In genomic region chr11:3912100-3912874, GRCm38 (mm10) we compare ENCODE assay signal across 9 mouse cellular contexts. TPM values are rescaled to one million over a fixed set of nuclear protein-coding genes. Genes with fewer than 3 reads are reported as not detected.
DNase-seq lines count a peak whose midpoint lies in the region; ATAC-seq lines count a peak whose summit lies in the region.
"Had no signal": no experiment of that assay in that cellular context is flagged by ENCODE, and none has a peak within 500 bp of the region (broad histone marks: within the 10 kb centered on the region; RNA-seq: fewer than 3 reads in every experiment).

No protein-coding gene starts in this region.

- H3K36me3 ChIP-seq in kidney, embryonic 16.5 days (ENCODE audit: insufficient read depth, low read length), result no peaks in the 10 kb centered on the region
- peaks cover 4% of the 10 kb centered on the region for H3K36me3 ChIP-seq in forebrain, embryonic 13.5 days (ENCODE audit: poor library complexity, severe bottlenecking)
- no peaks in the 10 kb centered on the region for H3K36me3 ChIP-seq in midbrain, embryonic 12.5 days

- H3K9ac ChIP-seq in kidney, embryonic 16.5 days (replicated peaks; ENCODE audit: low read length), result peak overlapping the region; percentile 71
- H3K9ac ChIP-seq in forebrain, embryonic 13.5 days, result peak overlapping the region; percentile 73
- peak overlapping the region; percentile 73 for H3K9ac ChIP-seq in midbrain, embryonic 12.5 days (replicated peaks)

- no peaks in the 10 kb centered on the region for H3K9me3 ChIP-seq in kidney, embryonic 16.5 days (ENCODE audit: low read length)
- H3K9me3 ChIP-seq in forebrain, embryonic 13.5 days (replicated peaks), result no peaks in the 10 kb centered on the region
- no peaks in the 10 kb centered on the region for H3K9me3 ChIP-seq in midbrain, embryonic 12.5 days

- H3K27me3 ChIP-seq in kidney, embryonic 16.5 days (ENCODE audit: insufficient read depth, low read length), result no peaks in the 10 kb centered on the region; the same call in 1 of the 2 replicates
- no peaks in the 10 kb centered on the region; the same call in 1 of the 2 replicates for H3K27me3 ChIP-seq in forebrain, embryonic 13.5 days
- peaks cover 19% of the 10 kb centered on the region for H3K27me3 ChIP-seq in midbrain, embryonic 12.5 days

- H3K27ac ChIP-seq in kidney, embryonic 16.5 days (ENCODE audit: low read length), result no peak overlapping the region
- H3K27ac ChIP-seq in forebrain, embryonic 13.5 days, result peak overlapping the region; percentile 7; the same call in 1 of the 2 replicates
- H3K27ac ChIP-seq in midbrain, embryonic 12.5 days (replicated peaks), result no peak overlapping the region

- DNase-seq in kidney, postnatal 14 days, result no peak
- peak; percentile 60 for DNase-seq in adrenal gland, postnatal 25 days
- DNase-seq in layer of hippocampus, postnatal 10 days (ENCODE audit: low spot score in 2 of 2), result peak; percentile 36 to 65

- peak overlapping the region; percentile 60 for H3K4me3 ChIP-seq in kidney, embryonic 16.5 days (ENCODE audit: low read length)
- peak overlapping the region; percentile 65 for H3K4me3 ChIP-seq in forebrain, embryonic 13.5 days
- H3K4me3 ChIP-seq in midbrain, embryonic 12.5 days, result peak overlapping the region; percentile 65

- peaks cover 29% of the 10 kb centered on the region for H3K4me1 ChIP-seq in kidney, embryonic 16.5 days (ENCODE audit: insufficient read depth, low read length)
- H3K4me1 ChIP-seq in forebrain, embryonic 13.5 days, result peaks cover 48% of the 10 kb centered on the region
- peaks cover 45% of the 10 kb centered on the region for H3K4me1 ChIP-seq in midbrain, embryonic 12.5 days

- H3K4me2 ChIP-seq in kidney, embryonic 16.5 days (replicated peaks; ENCODE audit: low read depth, low read length), result peak overlapping the region; percentile 95
- H3K4me2 ChIP-seq in forebrain, embryonic 13.5 days, result peak overlapping the region; percentile 91
- peak overlapping the region; percentile 88 for H3K4me2 ChIP-seq in midbrain, embryonic 12.5 days (replicated peaks)

- no peak for ATAC-seq in kidney, embryonic 16.5 days (ENCODE audit: low FRiP score, low TSS enrichment)
- no peak; the same call in 1 of the 2 replicates for ATAC-seq in forebrain, embryonic 13.5 days
- ATAC-seq in midbrain, embryonic 12.5 days (ENCODE audit: low FRiP score, low read depth), result 0 out of 2 replicates have a peak, but pooled peaks have one; percentile 2
- no peak for ATAC-seq in megakaryocyte progenitor cell, adult 5-6 weeks (replicated peaks; ENCODE audit: poor library complexity)
- ATAC-seq in megakaryocyte-erythroid progenitor cell, adult 5-6 weeks (replicated peaks; ENCODE audit: low FRiP score, low TSS enrichment, poor library complexity, severe bottlenecking), result no peak

- WGBS in kidney, embryonic 16.5 days, result 27% methylated on average over 19 of the region's 19 CpGs
- WGBS in forebrain, embryonic 13.5 days, result 9% methylated on average over 19 of the region's 19 CpGs
- 19% methylated on average over 19 of the region's 19 CpGs for WGBS in midbrain, embryonic 12.5 days

RNA-seq across cellular contexts. Expression of gene Slc35e4, which starts 2.2 kb away (rescaled TPM):
- polyA plus RNA-seq in kidney, embryonic 16.5 days (2015; fragmentation: Nextera tagmentation; extraction: Ambion mirVana), result 5.0 and 6.1 TPM in 2 replicates
- 6.6 and 6.9 TPM in 2 replicates for total RNA-seq in adrenal gland, postnatal 25 days (2021)
- 6.7 and 8.2 TPM in 2 replicates for polyA plus RNA-seq in forebrain, embryonic 13.5 days (2015; fragmentation: Nextera tagmentation; extraction: Ambion mirVana)
- total RNA-seq in layer of hippocampus, postnatal 10 days (2021), result 10 to 100 TPM; 21.8 to 22.2 TPM
- 6.7 and 7.8 TPM in 2 replicates for polyA plus RNA-seq in midbrain, embryonic 12.5 days (2016; fragmentation: Nextera tagmentation; extraction: Ambion mirVana)
- total RNA-seq in megakaryocyte progenitor cell, adult 5-6 weeks (2015), result 0.94 and 2.5 TPM in 2 replicates
- 1.5 and 3.0 TPM in 2 replicates for total RNA-seq in megakaryocyte progenitor cell, adult 5-6 weeks (2017)
- total RNA-seq in megakaryocyte-erythroid progenitor cell, adult 5-6 weeks (2014; fragmentation: Nextera tagmentation), result 0.35 TPM in 1 of 2 replicates, not detected in the other
- total RNA-seq in megakaryocyte-erythroid progenitor cell, adult 5-6 weeks (2017), result 0.09 TPM in 1 of 2 replicates, not detected in the other

RNA-seq across cellular contexts. Expression of gene Dusp18, which starts 17.2 kb away (rescaled TPM):
- 14.7 and 16.4 TPM in 2 replicates for polyA plus RNA-seq in kidney, embryonic 16.5 days (2015; fragmentation: Nextera tagmentation; extraction: Ambion mirVana)
- 3.9 and 4.1 TPM in 2 replicates for total RNA-seq in adrenal gland, postnatal 25 days (2021)
- polyA plus RNA-seq in forebrain, embryonic 13.5 days (2015; fragmentation: Nextera tagmentation; extraction: Ambion mirVana), result 28.4 and 35.7 TPM in 2 replicates
- 10 to 100 TPM; 19.8 to 22.6 TPM for total RNA-seq in layer of hippocampus, postnatal 10 days (2021)
- polyA plus RNA-seq in midbrain, embryonic 12.5 days (2016; fragmentation: Nextera tagmentation; extraction: Ambion mirVana), result 29.4 and 29.9 TPM in 2 replicates
- 0.78 and 1.2 TPM in 2 replicates for total RNA-seq in megakaryocyte progenitor cell, adult 5-6 weeks (2015)
- total RNA-seq in megakaryocyte progenitor cell, adult 5-6 weeks (2017), result 0.17 and 0.51 TPM in 2 replicates
- total RNA-seq in megakaryocyte-erythroid progenitor cell, adult 5-6 weeks (2014; fragmentation: Nextera tagmentation), result 0.35 TPM in 1 of 2 replicates, not detected in the other
- not detected in 2 replicates for total RNA-seq in megakaryocyte-erythroid progenitor cell, adult 5-6 weeks (2017)

RNA-seq across cellular contexts. Expression of gene 4921536K21Rik, which starts 17.4 kb away (rescaled TPM):
- polyA plus RNA-seq in kidney, embryonic 16.5 days (2015; fragmentation: Nextera tagmentation; extraction: Ambion mirVana), result 0.62 and 0.71 TPM in 2 replicates
- 0.33 and 0.82 TPM in 2 replicates for total RNA-seq in adrenal gland, postnatal 25 days (2021)
- 0.75 and 0.97 TPM in 2 replicates for polyA plus RNA-seq in forebrain, embryonic 13.5 days (2015; fragmentation: Nextera tagmentation; extraction: Ambion mirVana)
- total RNA-seq in layer of hippocampus, postnatal 10 days (2021), result under 1 TPM; 0.62 to 0.69 TPM
- 0.74 and 1.1 TPM in 2 replicates for polyA plus RNA-seq in midbrain, embryonic 12.5 days (2016; fragmentation: Nextera tagmentation; extraction: Ambion mirVana)
- total RNA-seq in megakaryocyte progenitor cell, adult 5-6 weeks (2015), result not detected in 2 replicates
- not detected in 2 replicates for total RNA-seq in megakaryocyte progenitor cell, adult 5-6 weeks (2017)
- total RNA-seq in megakaryocyte-erythroid progenitor cell, adult 5-6 weeks (2014; fragmentation: Nextera tagmentation), result not detected in 2 replicates
- 0.56 TPM in 1 of 2 replicates, not detected in the other for total RNA-seq in megakaryocyte-erythroid progenitor cell, adult 5-6 weeks (2017)

RNA-seq across cellular contexts. Expression of gene Tcn2, which starts 19.7 kb away (rescaled TPM):
- 152 and 173 TPM in 2 replicates for polyA plus RNA-seq in kidney, embryonic 16.5 days (2015; fragmentation: Nextera tagmentation; extraction: Ambion mirVana)
- 125 and 128 TPM in 2 replicates for total RNA-seq in adrenal gland, postnatal 25 days (2021)
- 11.6 and 12.5 TPM in 2 replicates for polyA plus RNA-seq in forebrain, embryonic 13.5 days (2015; fragmentation: Nextera tagmentation; extraction: Ambion mirVana)
- 10 to 100 TPM; 13.2 to 16.2 TPM for total RNA-seq in layer of hippocampus, postnatal 10 days (2021)
- polyA plus RNA-seq in midbrain, embryonic 12.5 days (2016; fragmentation: Nextera tagmentation; extraction: Ambion mirVana), result 23.2 and 27.0 TPM in 2 replicates
- total RNA-seq in megakaryocyte progenitor cell, adult 5-6 weeks (2015), result 87.8 and 102 TPM in 2 replicates
- 40.8 and 50.5 TPM in 2 replicates for total RNA-seq in megakaryocyte progenitor cell, adult 5-6 weeks (2017)
- total RNA-seq in megakaryocyte-erythroid progenitor cell, adult 5-6 weeks (2014; fragmentation: Nextera tagmentation), result 4.0 and 6.7 TPM in 2 replicates
- total RNA-seq in megakaryocyte-erythroid progenitor cell, adult 5-6 weeks (2017), result 4.4 and 5.9 TPM in 2 replicates

RNA-seq across cellular contexts. Expression of gene Osbp2, which starts 48.6 kb away (rescaled TPM):
- polyA plus RNA-seq in kidney, embryonic 16.5 days (2015; fragmentation: Nextera tagmentation; extraction: Ambion mirVana), result 1.1 and 1.2 TPM in 2 replicates
- 1.1 and 2.6 TPM in 2 replicates for total RNA-seq in adrenal gland, postnatal 25 days (2021)
- 5.9 and 6.6 TPM in 2 replicates for polyA plus RNA-seq in forebrain, embryonic 13.5 days (2015; fragmentation: Nextera tagmentation; extraction: Ambion mirVana)
- total RNA-seq in layer of hippocampus, postnatal 10 days (2021), result 10 to 100 TPM; 84.0 to 87.2 TPM
- 5.1 and 5.3 TPM in 2 replicates for polyA plus RNA-seq in midbrain, embryonic 12.5 days (2016; fragmentation: Nextera tagmentation; extraction: Ambion mirVana)
- not detected in 2 replicates for total RNA-seq in megakaryocyte progenitor cell, adult 5-6 weeks (2015)
- total RNA-seq in megakaryocyte progenitor cell, adult 5-6 weeks (2017), result not detected in 2 replicates
- total RNA-seq in megakaryocyte-erythroid progenitor cell, adult 5-6 weeks (2014; fragmentation: Nextera tagmentation), result 0.17 TPM in 1 of 2 replicates, not detected in the other
- total RNA-seq in megakaryocyte-erythroid progenitor cell, adult 5-6 weeks (2017), result not detected in 2 replicates
- total RNA-seq: neutrophil, adult 5-6 weeks had no signal
